Mouse (Mus musculus) c-Kit-positive CD71-negative TER-119-negative erythroid progenitor cells, embryonic 14.5 days (primary cell): ENCODE measurements around the gene Ehd3.
"Not testable (repeated sequence)": the region's sequence is repeated elsewhere in the genome, so short reads cannot be mapped to it uniquely, and the experiment has no call there.

Experiments
- DNase-seq: peaks from one replicate; pipeline ENCODE4 v3.0.0-alpha.2; 2013; ENCODE audit warnings: low read depth

Gene Ehd3

GRCm38 (mm10) chr17:73826106-73826505 lies 22.2 kb downstream of the Ehd3 start:
- DNase-seq = no peak

- DNase-seq = no peak
These were observed 23.5 kb downstream of the Ehd3 start for GRCm38 (mm10) chr17:73827446-73827845.

GRCm38 (mm10) chr17:73830511-73830910 lies 26.6 kb downstream of the Ehd3 start:
- no peak for DNase-seq

- no peak for DNase-seq
These were observed 27.5 kb downstream of the Ehd3 start for GRCm38 (mm10) chr17:73831427-73831826.

GRCm38 (mm10) chr17:73832901-73833300 lies 29.0 kb downstream of the Ehd3 start:
- no peak for DNase-seq

GRCm38 (mm10) chr17:73833474-73833873 lies 29.5 kb downstream of the Ehd3 start:
- DNase-seq = no peak

- no peak for DNase-seq
These were observed 32.7 kb downstream of the Ehd3 start for GRCm38 (mm10) chr17:73836601-73837000.

- DNase-seq = no peak
These were observed 33.3 kb downstream of the Ehd3 start for GRCm38 (mm10) chr17:73837244-73837643.

GRCm38 (mm10) chr17:73839086-73839835 lies 35.3 kb downstream of the Ehd3 start:
- DNase-seq = no peak

- not testable (repeated sequence) for DNase-seq
These were observed 35.9 kb downstream of the Ehd3 start for GRCm38 (mm10) chr17:73839876-73840275.

GRCm38 (mm10) chr17:73842963-73843362 lies 39.0 kb downstream of the Ehd3 start:
- no peak for DNase-seq

- DNase-seq = no peak
These were observed 41.7 kb downstream of the Ehd3 start for GRCm38 (mm10) chr17:73845632-73846031.

- DNase-seq = no peak
These were observed 43.5 kb downstream of the Ehd3 start for GRCm38 (mm10) chr17:73847399-73847798.

GRCm38 (mm10) chr17:73853041-73853440 lies 49.1 kb downstream of the Ehd3 start:
- DNase-seq = no peak

- DNase-seq = no peak
These were observed 49.8 kb downstream of the Ehd3 start for GRCm38 (mm10) chr17:73853717-73854116.

- DNase-seq = no peak
These were observed 65.2 kb downstream of the Ehd3 start for GRCm38 (mm10) chr17:73869008-73869685.

GRCm38 (mm10) chr17:73870956-73871605 lies 67.1 kb downstream of the Ehd3 start:
- DNase-seq = no peak

GRCm38 (mm10) chr17:73875268-73875667 lies 71.3 kb downstream of the Ehd3 start:
- no peak for DNase-seq

- no peak for DNase-seq
These were observed 71.7 kb downstream of the Ehd3 start for GRCm38 (mm10) chr17:73875674-73876073.

GRCm38 (mm10) chr17:73879262-73879916 lies 75.5 kb downstream of the Ehd3 start:
- DNase-seq = no peak

GRCm38 (mm10) chr17:73880286-73880685 lies 76.4 kb downstream of the Ehd3 start:
- DNase-seq = no peak

GRCm38 (mm10) chr17:73881295-73881694 lies 77.4 kb downstream of the Ehd3 start:
- no peak for DNase-seq
